Mouse (Mus musculus): ENCODE data around the gene Edem3.

Gene Edem3

DNA sequence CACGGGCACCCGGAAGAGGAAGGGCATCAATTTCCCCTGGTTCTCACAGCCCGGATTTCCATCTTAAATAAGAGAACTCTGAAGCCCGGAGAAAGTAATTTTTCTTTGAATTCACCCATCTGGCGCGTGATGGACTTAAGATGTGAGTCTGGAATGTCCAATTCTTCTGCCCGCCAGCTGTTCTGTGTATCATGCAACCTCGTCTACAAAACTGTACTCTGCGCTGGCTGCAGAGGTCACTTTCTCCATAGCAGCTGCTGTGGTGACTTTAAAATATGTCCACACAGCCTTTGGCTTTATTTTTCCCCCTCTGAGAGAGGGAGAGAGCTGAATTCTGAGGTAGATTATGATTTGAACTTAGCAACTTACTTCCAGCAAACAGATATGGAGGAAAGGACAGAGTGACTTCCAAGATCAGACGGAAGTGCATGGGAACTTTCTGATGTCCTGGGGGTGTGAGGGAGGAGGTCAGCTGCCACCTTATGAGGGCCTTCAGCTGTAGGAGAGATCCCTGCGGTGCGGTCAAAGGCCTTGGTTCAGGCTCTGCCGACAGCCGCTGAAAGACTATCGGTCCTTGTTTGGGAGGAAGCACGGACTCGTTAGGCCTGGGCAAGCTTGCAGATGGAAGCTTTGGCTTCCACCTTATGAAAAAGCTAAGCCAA lies 108.1 kb downstream of the Edem3 start:
- no peak for DNase-seq (ENCODE audit: low spot score in 2 of 2)

DNA sequence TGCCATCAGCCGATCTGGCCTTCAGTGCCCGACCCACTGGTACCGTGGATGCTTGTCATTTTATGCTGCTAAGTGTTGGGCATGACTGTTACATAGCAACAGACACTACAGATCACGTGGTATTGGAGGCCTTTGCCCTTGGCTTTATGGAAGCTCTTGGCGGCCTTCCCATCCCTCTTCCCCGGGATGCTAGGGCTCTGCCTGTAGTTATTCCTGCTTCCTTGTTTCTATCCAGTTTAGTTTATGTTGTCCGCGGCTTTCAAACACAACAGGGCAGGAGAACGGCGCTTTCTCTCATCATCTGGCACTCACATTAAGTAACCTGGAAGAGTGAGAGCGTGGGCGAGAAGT lies 108.6 kb downstream of the Edem3 start:
- no peak for DNase-seq (ENCODE audit: low spot score in 2 of 2)

DNA sequence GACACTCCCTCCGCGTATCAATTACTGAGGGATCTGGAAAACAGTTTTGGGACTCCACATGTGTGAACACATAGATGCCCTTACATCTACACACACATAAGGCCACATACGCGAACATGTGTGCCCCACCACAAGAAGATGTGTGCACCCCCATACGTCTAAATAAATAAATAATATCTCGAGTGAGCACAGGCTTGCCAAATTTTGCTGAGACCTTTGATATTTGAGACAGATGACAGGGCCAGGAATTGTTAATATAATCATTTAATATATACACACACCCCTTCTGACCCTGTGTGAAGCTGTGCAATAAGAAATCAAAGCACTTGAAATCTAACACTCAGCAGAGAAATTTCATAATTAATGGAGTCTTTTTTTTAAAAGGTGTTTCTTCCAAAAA lies 109.2 kb downstream of the Edem3 start:
- no peak for DNase-seq (ENCODE audit: low spot score in 2 of 2)
